Mouse (Mus musculus) spleen, postnatal 36 days (tissue): ENCODE measurements around the gene Cnpy4.
A peak's percentile ranks its signal among the peaks of the same experiment; 100 is the strongest.

ENCODE experiments used
- DNase-seq, 2 experiments: peaks; one replicate each; pipeline ENCODE4 v3.0.0; 2022; ENCODE audit warnings: low spot score in 2 of 2, mixed read lengths in 1 of 2

The Cnpy4 gene

GRCm38 (mm10) chr5:138186950-138187638 is at the start of gene Cnpy4, which contains the start of gene Taf6:
Cnpy4 (plus strand) TSS chr5:138187485.
Taf6 (minus strand) TSS chr5:138187451.
- peak; percentile 79 to 87 for DNase-seq

DNA sequence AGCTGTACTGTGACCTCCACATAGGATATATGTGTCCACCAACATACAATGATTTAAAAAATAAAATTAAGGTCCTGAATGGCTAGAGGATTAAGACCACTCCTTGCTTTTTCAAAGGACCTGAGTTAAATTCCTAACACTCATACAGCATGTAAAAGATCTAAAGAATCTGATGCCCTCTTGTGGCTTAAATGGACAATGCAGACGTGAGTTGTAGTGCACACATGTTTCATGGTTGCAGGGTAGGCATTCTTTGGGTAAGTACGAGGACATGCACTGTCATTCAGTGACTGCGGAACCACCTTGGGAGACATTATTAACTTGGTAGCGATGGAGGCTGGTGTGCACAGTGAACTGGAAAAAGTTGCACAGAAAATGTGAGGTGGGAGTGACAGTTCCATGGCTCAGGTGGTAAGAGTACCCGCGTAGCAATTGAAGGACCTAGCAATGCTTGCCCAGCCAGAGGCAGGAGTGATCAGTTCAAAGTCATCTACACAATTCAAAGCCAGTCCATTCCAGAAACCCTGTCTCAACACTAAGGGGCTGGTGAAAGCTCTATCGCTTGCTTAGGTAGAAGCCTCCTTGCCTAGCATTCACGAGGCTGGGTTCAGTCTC is 49.2 kb upstream of the Cnpy4 start:
- peak in 1 of 2 experiments; percentile 22 for DNase-seq

- no peak for DNase-seq
Observed at GRCm38 (mm10) chr5:138138585-138138984, 48.7 kb upstream of the Cnpy4 start.

DNA sequence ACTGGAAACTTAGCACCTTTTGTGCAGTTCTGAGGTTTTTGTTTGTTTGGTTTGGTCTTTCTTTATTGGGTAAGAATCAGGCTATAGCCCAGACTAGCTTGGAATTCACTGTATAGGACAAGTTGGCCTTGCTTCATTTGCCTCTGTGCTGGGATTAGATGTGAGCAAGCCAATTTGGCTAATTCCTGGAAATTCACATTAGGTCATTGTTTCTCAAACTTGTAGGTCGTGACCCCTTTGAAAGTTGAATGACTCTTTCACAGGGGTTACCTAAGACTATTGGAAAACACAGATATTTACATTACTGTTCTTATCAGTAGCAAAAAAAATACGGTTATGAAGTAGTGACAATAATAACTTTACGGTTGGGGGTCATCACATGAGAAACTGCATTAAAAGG is 32.9 kb upstream of the Cnpy4 start:
- no peak for DNase-seq

GRCm38 (mm10) chr5:138155443-138155976 is 31.8 kb upstream of the Cnpy4 start, which contains the start of gene Zfp113:
Zfp113 (minus strand) TSS chr5:138155744.
- peak; percentile 92 to 93 for DNase-seq

DNA sequence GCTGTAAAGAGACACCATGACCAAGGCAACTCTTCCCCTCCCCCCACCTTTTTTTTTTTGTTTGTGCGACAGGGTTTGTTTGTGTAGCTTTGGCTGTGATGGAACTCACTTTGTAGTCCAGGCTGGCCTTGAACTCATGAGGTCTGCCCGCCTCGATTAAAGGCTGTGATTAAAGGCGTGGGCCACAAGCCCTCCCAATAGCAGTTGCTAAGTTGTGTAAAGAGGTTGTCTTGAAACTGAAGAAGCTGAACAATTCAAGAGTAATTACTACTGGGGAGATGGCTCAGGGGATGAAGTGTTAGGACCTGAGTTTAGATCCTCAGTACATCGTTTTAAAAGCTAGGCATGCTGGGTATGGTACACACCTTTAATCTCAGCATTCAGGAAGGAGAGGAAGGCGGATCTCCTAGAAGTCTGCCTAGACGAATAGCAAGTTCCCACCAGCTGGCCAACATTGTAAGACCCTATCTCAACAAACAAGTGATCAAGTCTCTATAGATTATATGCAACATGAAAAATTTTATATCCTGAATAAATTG is 27.0 kb upstream of the Cnpy4 start:
- no peak for DNase-seq

DNA sequence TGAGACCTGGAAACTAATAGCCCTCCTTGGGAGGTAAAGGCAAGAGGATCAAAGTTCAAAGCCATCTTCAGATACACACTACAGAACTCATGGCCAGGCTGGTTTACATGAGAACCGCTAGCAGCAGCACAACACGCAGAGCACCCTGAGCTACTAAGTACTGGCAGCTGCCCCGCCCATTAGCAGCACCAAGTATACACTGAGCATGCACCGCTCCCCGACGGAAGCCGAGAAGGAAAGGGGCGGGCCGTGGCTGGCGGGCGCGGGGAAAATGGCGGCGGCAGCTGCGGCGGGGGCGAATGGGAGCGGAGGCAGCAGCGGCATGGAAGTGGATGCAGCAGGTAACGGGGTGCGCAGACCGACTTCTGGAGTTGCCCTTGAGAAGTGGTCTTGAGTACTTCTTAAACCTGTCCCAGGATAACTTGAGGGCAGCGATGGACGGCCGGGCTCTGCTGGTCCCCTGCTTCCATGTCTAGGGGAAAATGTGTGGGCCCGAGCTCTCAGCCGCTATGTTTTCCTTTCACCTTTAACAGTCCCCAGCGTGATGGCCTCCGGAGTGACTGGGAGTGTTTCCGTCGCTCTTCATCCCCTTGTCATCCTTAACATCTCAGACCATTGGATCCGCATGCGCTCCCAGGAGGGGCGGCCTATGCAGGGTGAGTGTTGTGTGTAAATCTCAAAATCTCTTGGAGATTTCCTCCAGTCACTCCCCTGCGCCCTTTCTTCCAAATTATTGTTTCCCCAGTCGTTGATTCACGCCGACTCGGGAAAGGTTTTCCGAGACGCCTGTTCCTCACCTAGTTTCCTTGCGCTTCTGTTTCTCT is 26.2 kb upstream of the Cnpy4 start, which contains the start of gene Cops6:
Cops6 (plus strand) TSS at position 230 of the 824 bp plus-strand sequence.
- DNase-seq = peak; percentile 92 to 94

DNA sequence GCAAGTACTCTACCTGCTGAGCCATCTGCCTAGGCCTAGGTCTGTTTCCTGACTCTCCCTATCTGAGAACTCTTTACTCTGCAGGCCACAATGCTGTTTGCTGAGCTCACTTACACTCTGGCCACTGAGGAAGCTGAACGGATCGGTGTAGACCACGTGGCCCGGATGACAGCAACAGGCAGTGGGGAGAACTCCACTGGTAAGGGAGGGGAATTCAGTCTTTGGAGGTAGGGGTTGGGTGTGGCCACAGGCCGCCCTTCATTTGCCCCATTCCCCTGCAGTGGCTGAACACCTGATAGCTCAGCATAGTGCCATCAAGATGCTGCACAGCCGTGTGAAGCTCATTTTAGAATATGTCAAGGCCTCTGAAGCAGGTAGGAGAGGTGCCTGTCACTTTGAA is 24.2 kb upstream of the Cnpy4 start:
- no peak for DNase-seq

- DNase-seq = no peak
Observed at GRCm38 (mm10) chr5:138163610-138164009, 23.7 kb upstream of the Cnpy4 start.

DNA sequence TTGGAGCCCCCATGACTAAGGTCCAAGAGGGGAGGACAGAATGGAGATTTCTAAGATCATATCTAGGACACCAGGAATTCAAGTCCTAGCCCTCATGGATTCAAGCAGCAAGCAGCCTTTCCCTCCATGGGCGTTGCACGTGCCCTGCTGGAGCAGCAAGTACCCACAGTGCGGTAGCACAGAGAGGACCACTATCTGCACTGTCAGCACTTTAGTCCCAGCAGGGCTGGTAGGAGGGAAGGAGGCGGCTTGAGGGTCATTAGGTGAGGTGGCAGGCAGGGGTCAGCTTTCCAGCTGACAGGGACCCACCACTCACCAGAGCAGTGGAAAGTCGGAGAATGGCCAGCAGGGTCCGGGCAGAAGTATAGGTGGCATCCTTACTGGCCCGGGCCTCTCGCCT is 21.7 kb upstream of the Cnpy4 start:
- DNase-seq = no peak

- peak; percentile 93 to 95 for DNase-seq
Observed at GRCm38 (mm10) chr5:138170936-138171561, 16.2 kb upstream of the Cnpy4 start.

DNA sequence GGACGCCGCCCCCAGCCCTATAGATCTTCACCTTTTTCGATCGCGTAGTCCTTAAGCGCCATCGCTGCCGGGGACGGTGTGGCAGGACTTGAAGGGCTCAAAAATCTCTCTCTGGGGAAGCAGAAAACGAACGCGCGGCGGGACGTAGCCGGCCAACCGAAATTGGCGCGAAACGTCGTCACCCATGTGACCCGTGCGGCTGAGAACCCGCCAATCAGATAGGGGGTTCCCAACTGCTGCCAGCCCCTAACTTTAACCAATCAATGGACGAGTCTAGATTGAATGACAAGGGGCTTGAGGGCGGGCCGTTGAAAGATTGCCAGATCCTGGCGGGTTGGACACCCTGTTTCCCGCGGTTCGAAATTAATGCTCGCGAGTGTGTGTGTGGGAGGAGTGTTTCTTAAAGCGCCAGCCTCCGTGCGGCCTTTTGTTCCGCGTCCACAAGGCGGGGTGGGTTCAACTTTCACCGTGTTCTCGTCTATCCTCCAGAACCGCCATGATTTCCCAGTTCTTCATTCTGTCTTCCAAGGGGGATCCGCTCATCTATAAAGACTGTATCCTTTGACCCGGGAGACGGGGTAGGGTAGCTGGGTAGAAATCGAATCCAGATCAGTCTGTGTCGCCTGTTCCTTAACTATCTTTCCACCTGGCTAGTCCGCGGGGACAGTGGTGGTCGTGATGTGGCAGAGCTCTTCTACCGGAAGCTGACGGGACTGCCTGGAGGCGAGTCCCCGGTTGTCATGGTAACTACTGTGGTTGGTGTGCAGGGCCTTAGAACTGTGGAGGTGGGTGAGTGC is 15.4 kb upstream of the Cnpy4 start, which contains the start of the genes Ap4m1 and Mcm7:
Ap4m1 (plus strand) TSS at position 308 of the 797 bp plus-strand sequence.
Mcm7 (minus strand) TSS at position 728 of the 797 bp plus-strand sequence.
- peak; percentile 93 to 96 for DNase-seq

GRCm38 (mm10) chr5:138173217-138173616 is 14.1 kb upstream of the Cnpy4 start:
- DNase-seq = no peak

DNA sequence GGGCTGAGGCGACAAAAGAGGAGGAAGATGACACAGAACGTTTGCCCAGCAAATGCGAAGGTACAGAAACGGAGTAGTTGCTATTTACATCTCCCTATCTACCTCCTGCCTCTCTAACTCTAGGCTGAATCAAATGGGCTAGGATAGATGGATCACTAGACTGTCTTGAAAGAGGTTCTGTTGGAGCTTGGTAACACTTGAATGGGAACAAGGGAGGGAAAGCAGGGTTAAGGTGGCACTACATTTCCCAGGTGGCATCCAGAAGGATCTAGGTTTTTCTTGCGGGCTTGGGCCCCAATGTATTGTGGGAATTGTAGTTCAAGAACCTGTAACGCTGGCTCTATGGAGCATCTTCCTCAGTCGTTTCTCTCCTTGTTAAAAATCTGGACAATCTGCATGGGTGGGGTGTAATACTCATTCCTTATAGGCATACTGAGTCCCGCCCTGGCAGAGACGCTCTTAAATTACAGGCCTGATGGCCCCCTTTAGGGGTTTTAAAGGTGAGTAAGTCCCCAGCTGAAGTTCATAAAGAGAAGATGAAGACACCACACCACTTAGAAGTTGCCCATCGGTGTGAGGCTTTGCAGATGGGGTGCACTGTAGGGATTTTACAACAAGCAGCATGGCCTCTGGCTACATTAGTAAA is 499 bp downstream of the Cnpy4 start:
- peak; percentile 73 to 78 for DNase-seq

DNA sequence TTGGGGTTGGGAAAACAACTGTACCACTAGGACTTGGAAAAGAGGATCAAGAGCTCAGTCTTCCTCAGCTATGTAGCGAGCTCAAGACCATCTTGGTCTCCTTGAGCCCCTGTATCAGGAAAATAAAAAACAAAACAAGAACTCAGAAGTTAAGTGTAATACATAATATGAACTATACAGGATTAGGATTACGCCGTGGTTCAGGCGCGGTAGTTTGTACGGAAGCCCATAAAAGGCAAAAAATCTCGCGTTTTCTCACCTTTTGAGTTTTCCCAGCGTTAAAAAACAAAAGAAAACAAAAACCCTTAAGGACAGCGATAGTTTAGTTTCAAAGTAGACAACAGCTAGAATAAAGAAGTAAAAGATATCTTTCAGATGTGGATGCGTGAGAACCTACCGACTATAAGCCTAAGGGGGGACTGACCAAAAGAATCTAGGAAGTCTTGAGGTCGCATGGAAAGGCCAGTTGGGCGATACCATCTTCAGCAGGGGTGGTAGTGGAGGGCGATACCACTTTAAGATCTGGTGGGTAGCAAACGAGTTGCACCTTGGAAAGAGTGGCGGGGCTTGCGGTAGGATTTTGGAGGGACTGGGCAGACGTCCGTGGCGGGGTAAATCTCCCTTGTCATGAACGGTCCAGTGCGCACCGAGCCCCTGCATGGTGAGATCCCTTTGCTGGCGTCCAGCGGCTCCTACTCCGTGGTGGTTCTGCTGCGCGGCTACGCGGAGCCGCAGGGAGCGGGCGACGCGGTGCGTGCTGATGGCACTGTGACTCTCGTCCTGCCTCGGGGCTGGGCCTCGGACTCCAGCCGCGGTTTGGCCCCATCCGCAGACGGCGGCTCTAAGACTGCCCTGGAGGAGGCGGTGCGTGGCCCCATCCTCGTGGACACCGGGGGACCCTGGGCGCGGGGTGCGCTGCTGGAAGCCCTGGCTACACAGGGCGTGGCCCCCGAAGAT is 6.8 kb downstream of the Cnpy4 start, which contains the start of gene Mblac1:
Mblac1 (plus strand) TSS at position 544 of the 957 bp plus-strand sequence.
- peak; percentile 72 to 81 for DNase-seq

DNA sequence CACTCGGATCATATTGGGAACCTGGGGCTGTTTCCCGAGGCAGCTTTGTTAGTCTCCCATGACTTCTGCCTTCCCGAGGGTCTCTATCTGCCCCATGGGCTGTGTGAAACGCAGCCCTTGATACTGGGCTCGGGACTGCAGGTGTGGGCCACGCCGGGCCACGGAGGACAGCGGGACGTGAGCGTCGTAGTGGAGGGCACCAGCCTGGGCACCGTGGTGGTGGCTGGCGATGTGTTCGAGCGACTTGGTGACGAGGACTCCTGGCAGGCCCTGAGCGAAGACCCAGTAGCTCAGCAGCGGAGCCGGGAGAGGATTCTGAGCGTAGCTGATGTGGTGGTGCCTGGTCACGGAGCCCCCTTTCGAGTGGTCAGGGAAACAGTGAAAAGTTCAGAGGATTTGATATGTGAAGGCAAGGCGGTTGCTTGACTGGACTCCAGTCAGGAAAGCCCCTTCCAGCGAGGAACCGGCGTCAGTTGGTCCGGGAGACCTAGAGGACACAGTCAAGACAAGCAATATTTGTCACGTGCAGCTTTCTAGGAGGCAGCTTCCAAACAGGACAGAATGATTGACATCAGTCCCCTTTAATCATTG is 7.6 kb downstream of the Cnpy4 start:
- DNase-seq = peak in 1 of 2 experiments; percentile 18

DNA sequence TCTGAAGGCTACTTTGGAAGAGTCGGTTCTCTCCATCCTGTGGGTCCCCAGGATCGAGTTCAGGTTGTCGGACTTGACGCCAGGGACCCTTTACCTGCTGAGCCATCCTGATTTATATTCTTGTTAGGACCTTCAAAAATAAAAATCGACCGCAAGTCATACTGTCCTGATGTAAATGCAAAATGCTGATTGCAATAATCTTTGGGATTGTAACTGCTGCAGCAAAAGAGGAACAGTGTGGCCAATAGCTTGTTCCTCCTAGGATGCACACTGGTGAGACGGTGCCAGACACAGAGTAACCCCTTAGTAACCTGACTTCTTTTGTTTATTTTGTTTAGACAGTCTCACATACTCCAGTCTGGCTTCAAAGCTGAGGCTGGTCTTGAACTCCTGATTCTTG is 8.2 kb downstream of the Cnpy4 start:
- no peak for DNase-seq

GRCm38 (mm10) chr5:138199576-138199975 is 12.3 kb downstream of the Cnpy4 start:
- no peak for DNase-seq
